Mouse (Mus musculus): ENCODE measurements at regions not wholly inside any gene's neighbourhood (a gene's known extent, or its start where the extent isn't known, plus 50 kb on each side); places are given as distances from the start of the nearest gene placed in this dataset.

DNA sequence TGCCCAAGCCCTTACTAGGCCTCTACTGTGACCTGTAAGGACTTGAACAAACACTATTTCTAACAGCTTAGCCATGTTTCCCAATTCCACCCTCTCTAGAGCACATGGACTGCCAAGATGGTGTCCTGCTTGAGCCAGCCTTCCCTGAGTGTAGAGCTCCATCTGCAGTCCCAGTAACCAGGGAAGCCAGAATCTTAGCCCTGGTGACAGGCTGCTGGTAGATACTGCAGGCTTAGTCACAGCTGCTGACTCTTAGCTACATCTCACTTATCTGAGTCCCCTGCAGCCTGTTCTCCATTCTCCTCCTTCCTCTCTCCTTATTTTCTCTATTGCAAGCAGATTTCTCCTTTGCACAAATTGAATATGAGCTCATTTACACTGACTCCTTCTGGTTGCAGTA, 101.5 kb upstream of the Foxa2 start:
- H3K27ac ChIP-seq = no peak overlapping the region

GRCm38 (mm10) chr2:148149426-148149825, 102.7 kb upstream of the Foxa2 start:
- Histone ChIP-seq H3K4me2 (no peak overlapping the region), H3K27ac (no peak overlapping the region), H3K27me3 (replicated peaks) (no peaks in the 10 kb centered on the region), H3K4me3 (no peak overlapping the region), H3K9me3 (no peaks in the 10 kb centered on the region), H3K36me3 (replicated peaks) (no peaks in the 10 kb centered on the region), H3K4me1 (no peaks in the 10 kb centered on the region), H3K9ac (no peak overlapping the region)
- WGBS = 95% methylated on average over 1 of the region's 1 CpGs
- no peak for ATAC-seq (replicated peaks)

More for the DNA sequence above, 101.5 kb upstream of the Foxa2 start:
- no peaks in the 10 kb centered on the region for H3K9me3 ChIP-seq
- no peak overlapping the region for H3K9ac ChIP-seq
- no peak overlapping the region for H3K4me2 ChIP-seq
- no peak overlapping the region for H3K4me3 ChIP-seq
- ATAC-seq (replicated peaks) = no peak
- H3K27me3 ChIP-seq (replicated peaks) = no peaks in the 10 kb centered on the region
- H3K36me3 ChIP-seq (replicated peaks) = no peaks in the 10 kb centered on the region
- H3K4me1 ChIP-seq = no peaks in the 10 kb centered on the region

DNA sequence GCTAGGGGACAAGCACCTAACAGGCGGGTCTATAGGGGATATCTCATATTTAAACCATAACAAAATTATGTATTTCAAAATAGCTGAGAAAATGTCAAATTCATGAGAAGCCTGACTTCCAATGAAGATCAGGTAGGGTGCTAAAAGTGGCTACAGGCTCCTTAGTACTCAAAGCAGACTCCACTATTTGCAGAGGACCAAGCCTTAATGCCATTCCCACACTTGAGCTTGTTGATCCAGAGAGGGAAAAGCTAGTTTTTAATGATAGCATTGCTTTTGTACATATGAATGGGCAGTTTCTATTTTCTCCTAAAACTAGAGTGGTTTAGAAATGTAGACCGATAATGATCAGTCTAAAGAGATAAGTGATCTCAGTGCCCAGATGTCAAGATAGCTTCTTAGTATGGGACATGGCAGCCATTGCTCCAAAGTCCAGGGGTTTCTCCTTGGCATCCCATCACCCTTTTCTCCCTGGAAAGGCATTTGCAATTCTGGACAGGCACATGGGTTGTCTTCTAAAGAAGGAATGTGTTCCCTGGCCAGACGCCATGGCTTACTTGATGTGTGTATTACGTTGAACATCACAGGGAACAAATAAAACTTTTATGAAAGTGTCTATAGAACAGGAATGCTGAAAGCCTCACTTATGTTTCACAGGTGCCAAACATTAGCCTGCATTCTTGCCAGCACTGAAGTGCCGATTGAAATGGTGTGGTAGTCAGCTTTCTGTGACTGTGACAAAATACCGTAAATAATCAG, 106.9 kb upstream of the Foxa2 start:
- H3K27ac ChIP-seq = no peak overlapping the region
- H3K4me2 ChIP-seq = no peak overlapping the region
- no peaks in the 10 kb centered on the region for H3K9me3 ChIP-seq
- H3K36me3 ChIP-seq (replicated peaks) = no peaks in the 10 kb centered on the region
- H3K4me3 ChIP-seq = no peak overlapping the region
- no peaks in the 10 kb centered on the region for H3K4me1 ChIP-seq
- H3K27me3 ChIP-seq (replicated peaks) = no peaks in the 10 kb centered on the region
- no peak overlapping the region for H3K9ac ChIP-seq
- WGBS = 80% methylated on average over 6 of the region's 6 CpGs
- ATAC-seq (replicated peaks) = no peak

GRCm38 (mm10) chr2:148156122-148156521, 109.4 kb upstream of the Foxa2 start:
- Histone ChIP-seq H3K4me2 (no peak overlapping the region), H3K4me1 (no peaks in the 10 kb centered on the region), H3K9ac (no peak overlapping the region), H3K9me3 (no peaks in the 10 kb centered on the region), H3K36me3 (replicated peaks) (no peaks in the 10 kb centered on the region), H3K27ac (no peak overlapping the region), H3K27me3 (replicated peaks) (no peaks in the 10 kb centered on the region), H3K4me3 (no peak overlapping the region)
- no peak for ATAC-seq (replicated peaks)
- 90% methylated on average over 2 of the region's 2 CpGs for WGBS

DNA sequence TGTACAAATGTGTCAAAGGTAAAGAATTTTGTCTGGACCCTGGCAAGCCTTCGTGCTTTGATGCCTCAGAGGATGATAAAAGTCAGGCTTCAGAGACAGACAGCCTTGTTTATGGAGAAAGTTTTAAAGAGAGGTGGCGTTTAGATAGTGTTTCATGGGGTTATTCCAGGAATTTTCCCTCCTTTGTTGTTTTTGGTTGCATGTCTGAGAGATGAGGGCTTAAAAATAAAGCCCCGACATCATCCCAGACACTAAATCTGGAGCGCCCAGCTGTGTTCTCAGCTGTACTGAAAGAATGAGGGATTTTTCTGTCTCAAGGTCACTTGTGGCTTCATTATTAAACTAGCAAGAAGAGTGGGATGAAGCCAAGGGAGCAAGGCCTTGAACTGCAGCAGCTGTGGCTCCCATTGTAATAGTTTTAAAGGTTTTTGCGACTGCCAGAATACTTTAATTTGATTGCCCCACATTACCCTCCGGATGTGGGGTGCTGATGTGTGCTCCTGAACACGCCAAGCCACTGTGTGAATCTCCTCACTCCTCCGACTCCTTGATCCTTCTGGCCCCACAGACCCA, 112.3 kb upstream of the Foxa2 start:
- H3K36me3 ChIP-seq (replicated peaks) = no peaks in the 10 kb centered on the region
- no peaks in the 10 kb centered on the region for H3K9me3 ChIP-seq
- H3K27me3 ChIP-seq (replicated peaks) = no peaks in the 10 kb centered on the region
- no peak overlapping the region for H3K9ac ChIP-seq
- no peak overlapping the region for H3K4me3 ChIP-seq
- H3K4me1 ChIP-seq = no peaks in the 10 kb centered on the region
- 70% methylated on average over 8 of the region's 8 CpGs for WGBS
- H3K27ac ChIP-seq = no peak overlapping the region
- no peak overlapping the region for H3K4me2 ChIP-seq
- ATAC-seq (replicated peaks) = no peak

- H3K9ac ChIP-seq = no peak overlapping the region
- ATAC-seq (replicated peaks) = 0 out of 2 replicates have a peak, but pooled peaks have one; percentile 20
- H3K27me3 ChIP-seq (replicated peaks) = no peaks in the 10 kb centered on the region
- no peaks in the 10 kb centered on the region for H3K36me3 ChIP-seq (replicated peaks)
- H3K4me2 ChIP-seq = no peak overlapping the region
- H3K4me3 ChIP-seq = no peak overlapping the region
- H3K9me3 ChIP-seq = no peaks in the 10 kb centered on the region
- no peaks in the 10 kb centered on the region for H3K4me1 ChIP-seq
- 87% methylated on average over 12 of the region's 12 CpGs for WGBS
- H3K27ac ChIP-seq = no peak overlapping the region
Observed at GRCm38 (mm10) chr2:148160997-148161396, 114.2 kb upstream of the Foxa2 start.

DNA sequence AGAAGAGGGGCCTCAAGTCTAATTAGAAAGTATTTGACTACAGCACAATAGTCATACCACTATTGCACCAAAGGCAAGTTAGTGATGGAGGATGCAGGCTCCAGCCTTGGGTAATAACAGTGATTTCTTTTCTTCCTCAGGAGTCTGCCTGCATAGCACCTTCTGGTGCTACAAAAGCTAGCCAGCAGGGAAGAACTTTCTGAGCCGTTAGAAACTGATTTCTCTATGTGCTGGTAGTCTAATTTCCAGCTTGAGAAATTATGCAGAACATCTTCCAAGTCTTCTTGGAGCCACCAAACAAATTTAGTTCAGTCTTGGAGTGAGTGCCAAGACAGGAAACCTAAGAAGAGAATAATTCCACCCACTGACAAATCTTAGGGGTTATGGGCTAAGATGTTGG, 115.2 kb upstream of the Foxa2 start:
- ATAC-seq (replicated peaks) = no peak
- Histone ChIP-seq H3K4me1 (no peaks in the 10 kb centered on the region), H3K9me3 (no peaks in the 10 kb centered on the region), H3K4me2 (no peak overlapping the region), H3K27me3 (replicated peaks) (no peaks in the 10 kb centered on the region), H3K4me3 (no peak overlapping the region), H3K36me3 (replicated peaks) (no peaks in the 10 kb centered on the region), H3K9ac (no peak overlapping the region), H3K27ac (no peak overlapping the region)
- 62% methylated on average over 1 of the region's 1 CpGs for WGBS

DNA sequence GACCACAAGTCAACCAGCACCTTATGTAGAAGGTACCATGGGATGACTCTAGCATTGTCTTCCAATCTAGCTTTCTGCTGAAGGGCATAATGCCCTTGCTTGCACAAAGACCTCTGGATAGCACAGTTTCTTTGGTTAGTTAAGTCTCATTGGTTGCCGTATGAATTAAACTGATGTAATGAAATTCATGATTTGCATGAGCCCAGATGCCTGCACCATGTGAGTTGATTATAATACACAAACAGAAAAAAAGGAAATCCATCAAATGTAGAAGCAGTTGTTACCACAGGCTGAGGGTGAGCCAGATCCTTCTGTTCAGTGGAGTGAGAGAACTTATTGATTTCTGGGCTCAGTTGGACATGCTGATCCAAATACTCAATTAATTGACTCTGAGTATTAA, 115.8 kb upstream of the Foxa2 start:
- H3K4me1 ChIP-seq = no peaks in the 10 kb centered on the region
- no peaks in the 10 kb centered on the region for H3K9me3 ChIP-seq
- H3K4me3 ChIP-seq = no peak overlapping the region
- H3K9ac ChIP-seq = no peak overlapping the region
- ATAC-seq (replicated peaks) = no peak
- H3K27me3 ChIP-seq (replicated peaks) = no peaks in the 10 kb centered on the region
- no peak overlapping the region for H3K4me2 ChIP-seq
- WGBS = 83% methylated on average over 1 of the region's 1 CpGs
- no peaks in the 10 kb centered on the region for H3K36me3 ChIP-seq (replicated peaks)
- H3K27ac ChIP-seq = no peak overlapping the region

DNA sequence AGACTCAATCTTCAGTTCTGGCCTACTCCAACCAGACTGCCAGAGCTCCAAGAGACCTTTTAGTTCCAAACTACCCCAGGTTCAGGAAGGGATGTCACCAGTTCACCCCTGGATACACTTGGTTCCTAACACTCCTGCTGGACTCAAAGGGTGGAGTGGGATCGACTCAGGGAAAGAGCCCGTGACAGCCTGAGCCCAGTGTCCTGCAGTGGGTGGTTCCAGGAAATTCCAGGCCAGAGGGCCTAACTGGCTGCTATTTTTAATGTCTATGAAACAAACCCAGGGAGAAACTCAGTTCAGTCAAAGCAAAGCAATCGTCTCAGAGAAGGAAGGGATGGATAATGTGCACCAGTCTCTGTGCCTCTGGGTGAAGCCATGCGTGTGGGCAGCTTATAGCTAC, 124.3 kb upstream of the Foxa2 start:
- no peaks in the 10 kb centered on the region for H3K36me3 ChIP-seq (replicated peaks)
- H3K4me3 ChIP-seq = no peak overlapping the region
- no peak overlapping the region for H3K27ac ChIP-seq
- H3K4me1 ChIP-seq = no peaks in the 10 kb centered on the region
- no peaks in the 10 kb centered on the region for H3K27me3 ChIP-seq (replicated peaks)
- no peak for ATAC-seq (replicated peaks)
- H3K9me3 ChIP-seq = no peaks in the 10 kb centered on the region
- no peak overlapping the region for H3K4me2 ChIP-seq
- no peak overlapping the region for H3K9ac ChIP-seq
- WGBS = 83% methylated on average over 4 of the region's 4 CpGs

DNA sequence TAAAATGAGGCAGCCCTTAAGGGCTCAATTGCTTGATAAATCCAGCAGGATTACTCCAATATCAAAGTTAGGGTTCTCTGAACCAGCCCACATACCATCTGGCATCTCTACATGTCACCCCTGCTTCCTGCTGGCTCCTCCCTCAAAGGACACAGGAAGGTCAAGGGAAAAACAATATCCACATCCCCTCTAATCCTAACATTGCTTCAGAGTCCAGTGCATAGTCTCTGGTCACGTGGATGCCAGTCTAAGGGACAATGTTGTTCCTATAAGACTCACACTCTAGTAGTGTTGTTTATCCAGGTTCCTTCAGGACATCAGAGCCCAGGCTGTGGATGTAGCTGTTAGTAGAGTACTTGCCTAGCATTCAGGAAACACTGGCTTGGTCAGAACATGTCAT, 124.9 kb upstream of the Foxa2 start:
- ATAC-seq (replicated peaks) = no peak
- no peaks in the 10 kb centered on the region for H3K36me3 ChIP-seq (replicated peaks)
- no peak overlapping the region for H3K4me2 ChIP-seq
- 55% methylated on average over 1 of the region's 1 CpGs for WGBS
- no peak overlapping the region for H3K27ac ChIP-seq
- no peak overlapping the region for H3K4me3 ChIP-seq
- no peak overlapping the region for H3K9ac ChIP-seq
- H3K9me3 ChIP-seq = no peaks in the 10 kb centered on the region
- H3K27me3 ChIP-seq (replicated peaks) = no peaks in the 10 kb centered on the region
- no peaks in the 10 kb centered on the region for H3K4me1 ChIP-seq

GRCm38 (mm10) chr2:148175251-148175927, 128.6 kb upstream of the Foxa2 start:
- Histone ChIP-seq H3K27me3 (replicated peaks) (no peaks in the 10 kb centered on the region), H3K9me3 (no peaks in the 10 kb centered on the region), H3K36me3 (replicated peaks) (no peaks in the 10 kb centered on the region), H3K4me1 (no peaks in the 10 kb centered on the region), H3K4me3 (no peak overlapping the region), H3K4me2 (no peak overlapping the region), H3K9ac (no peak overlapping the region), H3K27ac (no peak overlapping the region)
- WGBS = 66% methylated on average over 8 of the region's 8 CpGs
- ATAC-seq (replicated peaks) = 0 out of 2 replicates have a peak, but pooled peaks have one; percentile 39

- WGBS = 90% methylated on average over 2 of the region's 2 CpGs
- no peak for ATAC-seq (replicated peaks)
- no peak overlapping the region for H3K9ac ChIP-seq
- no peak overlapping the region for H3K4me3 ChIP-seq
- H3K36me3 ChIP-seq (replicated peaks) = no peaks in the 10 kb centered on the region
- H3K27me3 ChIP-seq (replicated peaks) = no peaks in the 10 kb centered on the region
- no peaks in the 10 kb centered on the region for H3K4me1 ChIP-seq
- H3K4me2 ChIP-seq = no peak overlapping the region
- no peak overlapping the region for H3K27ac ChIP-seq
- no peaks in the 10 kb centered on the region for H3K9me3 ChIP-seq
Observed at GRCm38 (mm10) chr2:148180245-148180644, 133.5 kb upstream of the Foxa2 start.

DNA sequence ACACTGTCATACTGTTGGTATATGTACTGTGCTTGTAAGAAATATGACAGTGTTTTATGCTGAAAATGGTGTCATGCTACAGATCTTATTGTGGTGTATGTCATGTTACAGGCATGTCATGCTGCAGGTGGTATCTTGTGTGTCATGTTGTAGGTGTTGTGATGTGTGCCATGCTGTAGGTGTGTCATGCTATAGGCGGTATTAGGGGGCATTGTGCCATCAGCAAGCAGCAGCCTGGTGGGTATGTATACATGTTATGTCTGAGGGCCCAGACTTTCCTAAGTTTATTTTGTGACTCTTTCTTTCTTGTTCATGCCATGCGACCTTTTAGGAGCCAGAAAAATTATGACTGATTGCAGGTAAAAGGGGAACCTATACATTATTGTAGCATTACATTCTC, 134.7 kb upstream of the Foxa2 start:
- no peak overlapping the region for H3K4me2 ChIP-seq
- 94% methylated on average over 2 of the region's 2 CpGs for WGBS
- no peak for ATAC-seq (replicated peaks)

More for the DNA sequence above, 134.7 kb upstream of the Foxa2 start:
- Histone ChIP-seq H3K27ac (no peak overlapping the region), H3K36me3 (replicated peaks) (no peaks in the 10 kb centered on the region), H3K9me3 (no peaks in the 10 kb centered on the region), H3K4me3 (no peak overlapping the region), H3K9ac (no peak overlapping the region), H3K4me1 (no peaks in the 10 kb centered on the region), H3K27me3 (replicated peaks) (no peaks in the 10 kb centered on the region)
